Mouse (Mus musculus) forebrain, embryonic 10.5 days (tissue): ENCODE results near the gene Fgfr2. TPM values are rescaled to one million over a fixed set of nuclear protein-coding genes. Genes with fewer than 3 reads are reported as not detected.

Experiments
- DNase-seq: peaks from one replicate; pipeline ENCODE4 v3.0.0-alpha.2; 2017; ENCODE audit warnings: low spot score; ENCODE audit errors: extremely low spot score
- H3K27ac ChIP-seq: fragments of 300-500 bp; sonication (generic); 2 replicates; pipeline ENCODE4 v1.5.1; 2016; ENCODE audit warnings: mild to moderate bottlenecking
- H3K27me3 ChIP-seq: fragments of 300-500 bp; sonication (generic); 2 replicates; pipeline ENCODE4 v1.6.1; 2016; ENCODE audit warnings: mild to moderate bottlenecking; ENCODE audit not compliant: poor library complexity, severe bottlenecking
- H3K36me3 ChIP-seq: fragments of 300-500 bp; sonication (generic); replicated peaks from 2 replicates; pipeline ENCODE4 v1.6.1; 2016; ENCODE audit warnings: mild to moderate bottlenecking, moderate library complexity
- H3K4me1 ChIP-seq: fragments of 300-500 bp; sonication (generic); 2 replicates; pipeline ENCODE4 v1.6.1; 2016
- H3K4me3 ChIP-seq: fragments of 300-500 bp; sonication (generic); 2 replicates; pipeline ENCODE4 v1.5.1; 2016; ENCODE audit warnings: mild to moderate bottlenecking, moderate library complexity
- H3K9me3 ChIP-seq: fragments of 300-500 bp; sonication (generic); 2 replicates; pipeline ENCODE4 v1.6.1; 2016; ENCODE audit warnings: mild to moderate bottlenecking, moderate library complexity
- WGBS: fragments of 180-500 bp; shearing (Covaris S2); methylation state at CpG from one replicate; pipeline ENCODE4 v1.1.7; 2016; 5-methylcytosine and 5-hydroxymethylcytosine counted together
- polyA plus RNA-seq: library from polyadenylated mRNA; unstranded; fragments of >200 nt; fragmentation: Nextera tagmentation; extraction: Ambion mirVana; gene quantifications from 2 replicates; pipeline ENCODE4 v1.2.1, GENCODE M21; 2016

The Fgfr2 gene
- polyA plus RNA-seq, 1 experiment from 2014 or later, result 55.7 TPM

GRCm38 (mm10) chr7:130804991-130805390 lies 2318.2 kb downstream of the Fgfr2 start:
- DNase-seq, result no peak

GRCm38 (mm10) chr7:130803251-130803825 lies 2319.8 kb downstream of the Fgfr2 start:
- Histone ChIP-seq H3K4me1 (peaks cover 11% of the 10 kb centered on the region; the same call in 1 of the 2 replicates), H3K27me3 (no peaks in the 10 kb centered on the region), H3K27ac (no peak overlapping the region), H3K9me3 (no peaks in the 10 kb centered on the region), H3K4me3 (no peak overlapping the region), H3K36me3 (no peaks in the 10 kb centered on the region)
- DNase-seq, result no peak
- WGBS, result 94% methylated on average over 8 of the region's 8 CpGs

More at GRCm38 (mm10) chr7:130804991-130805390, 2318.2 kb downstream of the Fgfr2 start:
- Histone ChIP-seq H3K27me3 (no peaks in the 10 kb centered on the region), H3K36me3 (no peaks in the 10 kb centered on the region), H3K4me1 (peaks cover 11% of the 10 kb centered on the region; the same call in 1 of the 2 replicates), H3K4me3 (no peak overlapping the region), H3K27ac (no peak overlapping the region), H3K9me3 (no peaks in the 10 kb centered on the region)
- WGBS, result 90% methylated on average over 5 of the region's 5 CpGs

GRCm38 (mm10) chr7:130801811-130802210 lies 2321.3 kb downstream of the Fgfr2 start:
- H3K27ac ChIP-seq, result no peak overlapping the region
- peaks cover 11% of the 10 kb centered on the region; the same call in 1 of the 2 replicates for H3K4me1 ChIP-seq
- H3K4me3 ChIP-seq, result no peak overlapping the region
- H3K27me3 ChIP-seq, result no peaks in the 10 kb centered on the region
- H3K36me3 ChIP-seq, result no peaks in the 10 kb centered on the region
- no peaks in the 10 kb centered on the region for H3K9me3 ChIP-seq
- 93% methylated on average over 4 of the region's 4 CpGs for WGBS
- no peak for DNase-seq

- Histone ChIP-seq H3K4me3 (no peak overlapping the region), H3K27ac (no peak overlapping the region), H3K9me3 (no peaks in the 10 kb centered on the region), H3K4me1 (peaks cover 11% of the 10 kb centered on the region; the same call in 1 of the 2 replicates), H3K36me3 (no peaks in the 10 kb centered on the region), H3K27me3 (no peaks in the 10 kb centered on the region)
- WGBS, result 69% methylated on average over 4 of the region's 4 CpGs
- DNase-seq, result no peak
Observed at GRCm38 (mm10) chr7:130800681-130801080, 2322.5 kb downstream of the Fgfr2 start.

- Histone ChIP-seq H3K27ac (no peak overlapping the region), H3K36me3 (no peaks in the 10 kb centered on the region), H3K9me3 (no peaks in the 10 kb centered on the region), H3K27me3 (no peaks in the 10 kb centered on the region), H3K4me3 (no peak overlapping the region), H3K4me1 (peaks cover 11% of the 10 kb centered on the region; the same call in 1 of the 2 replicates)
- DNase-seq, result no peak
- WGBS, result 92% methylated on average over 10 of the region's 10 CpGs
Observed at GRCm38 (mm10) chr7:130799418-130799817, 2323.7 kb downstream of the Fgfr2 start.

- H3K4me3 ChIP-seq, result no peak overlapping the region
- DNase-seq, result no peak
- H3K9me3 ChIP-seq, result no peaks in the 10 kb centered on the region
- 91% methylated on average over 6 of the region's 6 CpGs for WGBS
- no peaks in the 10 kb centered on the region for H3K27me3 ChIP-seq
- H3K4me1 ChIP-seq, result peaks cover 11% of the 10 kb centered on the region; the same call in 1 of the 2 replicates
- no peak overlapping the region for H3K27ac ChIP-seq
- H3K36me3 ChIP-seq, result no peaks in the 10 kb centered on the region
Observed at GRCm38 (mm10) chr7:130797524-130797923, 2325.6 kb downstream of the Fgfr2 start.

GRCm38 (mm10) chr7:130796786-130797185 lies 2326.4 kb downstream of the Fgfr2 start:
- Histone ChIP-seq H3K4me3 (no peak overlapping the region), H3K36me3 (no peaks in the 10 kb centered on the region), H3K27me3 (no peaks in the 10 kb centered on the region), H3K4me1 (peaks cover 11% of the 10 kb centered on the region; the same call in 1 of the 2 replicates), H3K27ac (no peak overlapping the region), H3K9me3 (no peaks in the 10 kb centered on the region)
- WGBS, result 64% methylated on average over 8 of the region's 8 CpGs
- DNase-seq, result no peak

- no peak for DNase-seq
- no peak overlapping the region for H3K4me3 ChIP-seq
- H3K36me3 ChIP-seq, result no peaks in the 10 kb centered on the region
- WGBS, result 79% methylated on average over 9 of the region's 9 CpGs
- H3K27me3 ChIP-seq, result no peaks in the 10 kb centered on the region
- no peaks in the 10 kb centered on the region for H3K9me3 ChIP-seq
- no peak overlapping the region for H3K27ac ChIP-seq
- no peaks in the 10 kb centered on the region for H3K4me1 ChIP-seq
Observed at GRCm38 (mm10) chr7:130793671-130794070, 2329.5 kb downstream of the Fgfr2 start.

GRCm38 (mm10) chr7:130789456-130789855 lies 2333.7 kb downstream of the Fgfr2 start:
- no peak overlapping the region for H3K27ac ChIP-seq
- no peaks in the 10 kb centered on the region for H3K9me3 ChIP-seq
- no peaks in the 10 kb centered on the region for H3K27me3 ChIP-seq
- no peak overlapping the region for H3K4me3 ChIP-seq
- DNase-seq, result no peak
- WGBS, result 94% methylated on average over 7 of the region's 7 CpGs
- H3K4me1 ChIP-seq, result no peaks in the 10 kb centered on the region
- no peaks in the 10 kb centered on the region for H3K36me3 ChIP-seq

GRCm38 (mm10) chr7:130788950-130789349 lies 2334.2 kb downstream of the Fgfr2 start:
- WGBS, result 86% methylated on average over 3 of the region's 3 CpGs
- Histone ChIP-seq H3K27ac (no peak overlapping the region), H3K27me3 (no peaks in the 10 kb centered on the region), H3K9me3 (no peaks in the 10 kb centered on the region), H3K36me3 (no peaks in the 10 kb centered on the region), H3K4me1 (no peaks in the 10 kb centered on the region), H3K4me3 (no peak overlapping the region)
- DNase-seq, result no peak

- Histone ChIP-seq H3K27me3 (no peaks in the 10 kb centered on the region), H3K9me3 (no peaks in the 10 kb centered on the region), H3K27ac (no peak overlapping the region), H3K4me1 (no peaks in the 10 kb centered on the region), H3K36me3 (no peaks in the 10 kb centered on the region), H3K4me3 (no peak overlapping the region)
- no peak for DNase-seq
- 96% methylated on average over 4 of the region's 4 CpGs for WGBS
Observed at GRCm38 (mm10) chr7:130787537-130787936, 2335.6 kb downstream of the Fgfr2 start.

- WGBS, result 87% methylated on average over 5 of the region's 5 CpGs
- no peak overlapping the region for H3K4me3 ChIP-seq
- H3K27me3 ChIP-seq, result no peaks in the 10 kb centered on the region
- no peaks in the 10 kb centered on the region for H3K9me3 ChIP-seq
- no peak for DNase-seq
- H3K4me1 ChIP-seq, result no peaks in the 10 kb centered on the region
- H3K27ac ChIP-seq, result no peak overlapping the region
- no peaks in the 10 kb centered on the region for H3K36me3 ChIP-seq
Observed at GRCm38 (mm10) chr7:130786708-130787107, 2336.4 kb downstream of the Fgfr2 start.

GRCm38 (mm10) chr7:130785923-130786575 lies 2337.1 kb downstream of the Fgfr2 start:
- Histone ChIP-seq H3K4me1 (no peaks in the 10 kb centered on the region), H3K4me3 (no peak overlapping the region), H3K27ac (no peak overlapping the region), H3K36me3 (no peaks in the 10 kb centered on the region), H3K27me3 (no peaks in the 10 kb centered on the region), H3K9me3 (no peaks in the 10 kb centered on the region)
- WGBS, result 87% methylated on average over 12 of the region's 12 CpGs
- DNase-seq, result no peak
